Mouse (Mus musculus): ENCODE data around the gene Furin. TPM values are rescaled to one million over a fixed set of nuclear protein-coding genes. Genes with fewer than 3 reads are reported as not detected.
"Not testable (repeated sequence)": the region's sequence is repeated elsewhere in the genome, so short reads cannot be mapped to it uniquely, and the experiment has no call there.

Furin gene
- total RNA-seq, 2 experiments from 2014 or later = 37.7 to 43.7 TPM

- no peak for DNase-seq (ENCODE audit: low spot score in 2 of 2)
Measured at GRCm38 (mm10) chr7:80401860-80402641, 3.2 kb downstream of the Furin start.

GRCm38 (mm10) chr7:80401041-80401859, 4.0 kb downstream of the Furin start:
- DNase-seq (ENCODE audit: low spot score in 2 of 2) = peak in 1 of 2 experiments; percentile 42

GRCm38 (mm10) chr7:80400571-80400970, 4.7 kb downstream of the Furin start:
- DNase-seq (ENCODE audit: low spot score in 2 of 2) = no peak

- no peak for DNase-seq (ENCODE audit: low spot score in 2 of 2)
Measured at GRCm38 (mm10) chr7:80400099-80400498, 5.1 kb downstream of the Furin start.

- DNase-seq (ENCODE audit: low spot score in 2 of 2) = no peak
Measured at GRCm38 (mm10) chr7:80398654-80399444, 6.4 kb downstream of the Furin start.

GRCm38 (mm10) chr7:80397986-80398385, 7.2 kb downstream of the Furin start:
- peak; percentile 32 to 66 for DNase-seq (ENCODE audit: low spot score in 2 of 2)

- DNase-seq (ENCODE audit: low spot score in 2 of 2) = not testable (repeated sequence)
Measured at GRCm38 (mm10) chr7:80396427-80396826, 8.8 kb downstream of the Furin start.

- no peak for DNase-seq (ENCODE audit: low spot score in 2 of 2)
Measured at GRCm38 (mm10) chr7:80394600-80394999, 10.6 kb downstream of the Furin start.

- DNase-seq (ENCODE audit: low spot score in 2 of 2) = no peak
Measured at GRCm38 (mm10) chr7:80392119-80392518, 13.1 kb downstream of the Furin start.

- DNase-seq (ENCODE audit: low spot score in 2 of 2) = no peak
Measured at GRCm38 (mm10) chr7:80387633-80388543, 17.3 kb downstream of the Furin start, which contains the start of gene Fes. Gene Fes (minus strand): TSS chr7:80387946.

GRCm38 (mm10) chr7:80387033-80387632, 18.1 kb downstream of the Furin start:
- DNase-seq (ENCODE audit: low spot score in 2 of 2) = no peak

- peak; percentile 73 to 92 for DNase-seq (ENCODE audit: low spot score in 2 of 2)
Measured at GRCm38 (mm10) chr7:80386235-80386930, 18.9 kb downstream of the Furin start.

GRCm38 (mm10) chr7:80382919-80383318, 22.3 kb downstream of the Furin start:
- no peak for DNase-seq (ENCODE audit: low spot score in 2 of 2)

- DNase-seq (ENCODE audit: low spot score in 2 of 2) = no peak
Measured at GRCm38 (mm10) chr7:80379531-80379930, 25.7 kb downstream of the Furin start.

GRCm38 (mm10) chr7:80377471-80377870, 27.8 kb downstream of the Furin start:
- DNase-seq (ENCODE audit: low spot score in 2 of 2) = peak in 1 of 2 experiments; percentile 63

- DNase-seq (ENCODE audit: low spot score in 2 of 2) = no peak
Measured at GRCm38 (mm10) chr7:80376192-80376591, 29.0 kb downstream of the Furin start.

GRCm38 (mm10) chr7:80375376-80376039, 29.7 kb downstream of the Furin start:
- no peak for DNase-seq (ENCODE audit: low spot score in 2 of 2)

GRCm38 (mm10) chr7:80374733-80375132, 30.5 kb downstream of the Furin start:
- no peak for DNase-seq (ENCODE audit: low spot score in 2 of 2)

GRCm38 (mm10) chr7:80374280-80374679, 31.0 kb downstream of the Furin start:
- DNase-seq (ENCODE audit: low spot score in 2 of 2) = no peak
